Mouse (Mus musculus): ENCODE measurements at regions not wholly inside any gene's neighbourhood (a gene's known extent, or its start where the extent isn't known, plus 50 kb on each side); places are given as distances from the start of the nearest gene placed in this dataset.

DNA sequence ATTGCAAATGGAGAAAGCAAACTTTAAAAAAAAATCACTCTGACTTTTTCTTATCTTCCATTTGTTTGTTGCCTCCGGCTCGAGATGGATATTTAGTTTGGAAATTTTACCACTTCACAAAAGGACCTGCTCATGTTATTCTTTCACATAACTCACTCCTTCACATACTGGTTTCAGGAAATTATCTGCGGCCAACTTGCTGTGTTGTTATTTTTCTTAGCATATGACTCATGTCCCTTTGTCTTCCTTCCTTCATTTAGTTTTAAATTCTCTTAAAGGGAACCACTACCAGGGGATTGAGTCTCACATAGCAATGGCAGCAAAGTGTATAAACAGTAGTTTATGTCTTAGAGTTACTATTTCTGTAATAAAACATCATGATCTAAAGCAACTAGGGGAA, 217.8 kb downstream of the Ahr start:
- in situ Hi-C loops (cut with MboI, MseI) = no loop called here

GRCm38 (mm10) chr12:35314035-35314434, 220.8 kb downstream of the Ahr start:
- in situ Hi-C loops (cut with MboI, MseI) = no loop called here

GRCm38 (mm10) chr12:35313191-35313925, 221.5 kb downstream of the Ahr start:
- in situ Hi-C loops (cut with MboI, MseI) = no loop called here

GRCm38 (mm10) chr12:35308537-35308936, 226.3 kb downstream of the Ahr start:
- in situ Hi-C loops (cut with MboI, MseI) = no loop called here

- in situ Hi-C loops (cut with MboI, MseI) = no loop called here
Measured at GRCm38 (mm10) chr12:35303764-35304717, 230.8 kb downstream of the Ahr start.

GRCm38 (mm10) chr12:35303188-35303587, 231.7 kb downstream of the Ahr start:
- in situ Hi-C loops (cut with MboI, MseI) = no loop called here

DNA sequence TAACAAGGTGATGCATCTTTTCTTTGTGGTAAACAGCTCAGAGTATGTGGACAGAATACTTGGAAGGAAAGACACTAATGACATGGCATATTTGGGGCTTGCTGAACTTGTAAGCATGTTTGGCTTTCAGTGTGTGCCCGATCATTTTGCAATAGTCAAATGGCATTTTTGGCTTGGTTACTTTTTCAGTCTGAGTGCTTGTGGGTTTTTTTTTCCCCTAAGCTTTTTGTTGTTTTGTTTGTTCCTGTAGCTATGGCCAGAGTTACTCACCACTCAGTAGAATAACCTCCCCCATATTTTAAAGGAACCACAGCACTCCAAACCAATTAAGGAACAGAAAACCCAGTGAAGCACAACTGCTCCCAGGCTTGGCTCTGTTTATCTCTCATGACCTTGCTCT, 240.2 kb downstream of the Ahr start:
- in situ Hi-C loops (cut with MboI, MseI) = no loop called here

GRCm38 (mm10) chr12:35293566-35293965, 241.3 kb downstream of the Ahr start:
- in situ Hi-C loops (cut with MboI, MseI) = no loop called here

- in situ Hi-C loops (cut with MboI, MseI) = no loop called here
Measured at GRCm38 (mm10) chr12:35291941-35292341, 242.9 kb downstream of the Ahr start.

GRCm38 (mm10) chr12:35287974-35288373, 241.0 kb downstream of the Snx13 start:
- in situ Hi-C loops (cut with MboI, MseI) = no loop called here

DNA sequence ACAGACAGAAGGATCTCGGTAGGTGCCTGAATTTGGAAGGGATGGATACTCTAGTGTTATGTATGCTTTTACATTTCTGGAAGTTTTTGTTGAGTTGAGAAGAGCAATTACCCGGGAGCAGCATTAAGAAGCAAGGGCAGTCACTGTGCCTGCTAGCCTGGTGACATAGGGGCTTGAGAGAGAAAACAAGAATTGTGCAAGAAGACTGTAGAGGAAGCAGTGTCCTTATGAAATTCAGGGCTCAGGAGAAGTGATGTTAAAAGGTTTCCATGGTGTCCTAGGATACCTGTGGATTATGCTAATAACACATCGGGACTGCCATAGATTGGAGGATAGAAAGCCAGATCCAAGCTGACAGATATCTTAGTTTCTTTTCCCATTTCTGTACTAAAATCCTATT, 240.6 kb downstream of the Snx13 start:
- in situ Hi-C loops (cut with MboI, MseI) = no loop called here

GRCm38 (mm10) chr12:35286974-35287553, 240.1 kb downstream of the Snx13 start:
- in situ Hi-C loops (cut with MboI, MseI) = no loop called here

DNA sequence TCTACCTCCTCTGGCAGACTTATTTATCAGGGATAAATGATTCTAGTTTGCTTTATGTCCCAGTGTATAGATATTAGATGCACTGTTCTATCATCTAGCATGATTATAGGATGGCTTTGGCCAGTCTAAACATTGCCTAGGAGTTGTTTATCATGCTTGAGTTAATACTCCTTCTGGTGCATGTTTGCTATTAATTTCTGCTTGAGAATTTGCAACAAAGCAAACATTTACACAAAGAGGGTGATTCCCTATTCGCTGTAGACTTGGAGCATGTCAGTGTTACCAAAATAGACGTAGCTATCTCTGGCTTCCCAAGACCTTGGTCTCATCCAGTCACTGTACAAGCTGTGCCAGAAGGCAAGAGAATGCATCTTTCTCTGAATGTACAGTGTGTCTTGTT, 237.4 kb downstream of the Snx13 start:
- in situ Hi-C loops (cut with MboI, MseI) = loop anchor here (5.0 kb wide), 1 partner anchor 48 kb away; no protein-coding TSS in a partner anchor

- in situ Hi-C loops (cut with MboI, MseI) = loop anchor here (5.0 kb wide), 1 partner anchor 48 kb away; no protein-coding TSS in a partner anchor
Measured at GRCm38 (mm10) chr12:35283925-35284324, 236.9 kb downstream of the Snx13 start.

DNA sequence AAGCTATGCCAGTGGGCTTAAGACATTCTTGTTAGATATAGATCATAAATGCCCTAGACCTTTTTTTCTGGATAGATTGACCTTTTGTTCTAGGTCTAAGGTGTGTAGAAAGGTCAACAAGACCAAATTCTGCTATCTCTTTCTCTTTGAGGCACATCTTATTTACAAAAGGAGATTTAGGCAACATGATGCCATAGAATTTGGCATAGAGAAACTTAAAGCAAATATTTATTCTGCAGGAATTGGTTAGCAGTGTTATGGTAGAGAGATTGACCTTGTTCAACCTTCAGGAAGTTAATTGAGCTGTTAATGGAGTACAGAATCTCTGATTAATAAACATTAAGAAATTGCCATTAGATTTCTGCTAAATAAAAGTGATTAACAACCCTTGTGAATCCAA, 236.4 kb downstream of the Snx13 start:
- in situ Hi-C loops (cut with MboI, MseI) = loop anchor here (5.0 kb wide), 1 partner anchor 49 kb away; no protein-coding TSS in a partner anchor

- in situ Hi-C loops (cut with MboI, MseI) = no loop called here
Measured at GRCm38 (mm10) chr12:35269465-35269864, 222.5 kb downstream of the Snx13 start.

DNA sequence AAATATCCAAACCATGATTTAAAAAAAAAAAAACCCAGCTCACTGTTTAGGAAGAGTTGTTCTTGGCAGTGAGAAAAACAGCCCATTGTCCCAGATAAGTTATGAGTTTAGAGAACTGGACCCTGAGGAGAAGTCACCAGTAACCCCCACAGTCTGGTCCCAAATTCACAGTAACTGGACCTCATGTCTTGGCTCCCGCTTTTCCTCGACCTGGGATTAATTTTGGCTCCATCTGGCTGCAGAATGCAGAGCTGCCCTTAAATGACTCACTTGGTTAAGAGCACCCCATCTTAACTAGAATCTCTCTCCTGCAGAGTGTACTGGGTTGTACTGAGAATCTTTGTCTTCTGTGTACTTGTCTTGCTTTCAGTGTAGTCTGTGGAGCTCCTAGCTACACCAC, 221.0 kb downstream of the Snx13 start:
- in situ Hi-C loops (cut with MboI, MseI) = no loop called here

DNA sequence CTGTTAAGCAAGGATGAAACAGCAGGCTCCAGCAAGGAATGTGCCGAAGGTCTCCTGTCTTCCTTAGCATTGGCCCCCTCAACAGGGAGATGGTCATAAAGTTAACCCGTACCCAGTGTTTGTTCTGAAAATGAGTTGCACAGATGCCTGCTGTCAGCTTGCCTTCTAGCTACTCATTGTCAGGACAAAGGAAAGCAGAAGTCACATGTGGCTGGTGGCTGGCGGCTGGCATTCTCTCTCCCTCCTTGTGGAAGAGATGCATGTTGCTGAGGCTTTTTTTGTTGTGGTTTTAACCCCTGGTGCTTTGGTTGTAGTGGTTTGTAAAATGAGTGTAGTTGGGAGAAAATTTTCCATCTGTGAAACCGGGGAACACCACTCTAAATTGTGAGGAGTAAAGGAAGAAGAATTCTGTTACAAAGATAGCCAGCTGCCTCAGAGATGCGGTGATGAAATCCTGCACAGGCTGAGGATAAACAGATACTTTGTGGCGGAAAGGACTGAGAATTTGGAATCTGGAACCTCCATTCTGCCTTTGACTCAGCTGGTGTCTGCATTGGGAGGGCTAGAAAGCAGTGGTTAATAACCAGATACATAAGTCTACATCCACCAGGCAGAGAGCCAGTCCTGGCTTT, 220.2 kb downstream of the Snx13 start:
- in situ Hi-C loops (cut with MboI, MseI) = no loop called here

DNA sequence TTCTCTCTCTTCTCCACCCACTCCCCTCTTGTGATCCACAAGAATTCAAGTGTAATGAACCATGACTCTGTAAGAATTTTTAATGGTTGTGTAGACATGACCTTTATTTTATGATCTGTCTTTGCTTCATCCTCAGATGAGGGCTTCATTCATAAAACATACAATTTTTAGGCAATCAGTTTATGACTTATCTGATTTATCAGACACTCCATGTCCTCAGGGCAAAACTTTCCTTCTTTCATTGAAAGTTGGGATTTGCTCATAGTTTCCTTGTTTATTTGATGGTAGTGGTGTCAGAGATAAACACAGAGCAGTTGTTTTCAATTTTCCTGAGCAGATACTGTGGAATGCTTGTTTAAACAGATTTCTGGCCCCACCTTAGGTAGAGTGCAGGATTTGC, 212.8 kb downstream of the Snx13 start:
- in situ Hi-C loops (cut with MboI, MseI) = no loop called here

DNA sequence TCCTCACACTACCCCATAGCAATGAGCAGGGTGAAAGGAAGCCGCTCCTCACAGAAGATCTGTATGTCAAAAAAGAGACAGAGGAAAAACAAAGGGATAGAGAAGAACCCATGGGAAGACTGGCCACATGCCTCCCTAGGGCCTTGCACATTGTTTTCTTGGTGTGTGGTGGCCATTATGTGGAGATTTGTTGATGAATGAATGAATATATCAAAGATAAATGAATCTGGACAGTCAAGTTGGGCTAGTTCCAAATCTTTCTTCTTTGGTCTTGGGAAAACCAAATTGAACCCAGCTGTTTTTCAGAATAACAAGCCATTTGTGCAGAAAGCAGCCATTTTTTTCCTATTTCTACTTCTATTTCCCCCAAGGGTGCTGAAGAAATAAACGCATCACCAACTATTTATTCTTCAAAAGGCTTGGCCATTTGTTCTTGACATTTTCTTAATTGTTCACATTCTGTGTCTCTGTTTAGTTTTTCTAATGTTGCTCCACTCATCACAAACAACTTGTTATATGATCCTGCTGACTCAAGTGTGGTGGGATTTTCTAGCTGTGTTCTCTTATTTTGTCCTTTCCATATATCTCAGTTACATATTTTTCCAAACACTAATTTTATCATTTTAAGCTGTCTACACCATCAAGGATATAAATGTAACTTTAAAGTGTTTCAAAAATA, 208.9 kb downstream of the Snx13 start:
- in situ Hi-C loops (cut with MboI, MseI) = no loop called here

DNA sequence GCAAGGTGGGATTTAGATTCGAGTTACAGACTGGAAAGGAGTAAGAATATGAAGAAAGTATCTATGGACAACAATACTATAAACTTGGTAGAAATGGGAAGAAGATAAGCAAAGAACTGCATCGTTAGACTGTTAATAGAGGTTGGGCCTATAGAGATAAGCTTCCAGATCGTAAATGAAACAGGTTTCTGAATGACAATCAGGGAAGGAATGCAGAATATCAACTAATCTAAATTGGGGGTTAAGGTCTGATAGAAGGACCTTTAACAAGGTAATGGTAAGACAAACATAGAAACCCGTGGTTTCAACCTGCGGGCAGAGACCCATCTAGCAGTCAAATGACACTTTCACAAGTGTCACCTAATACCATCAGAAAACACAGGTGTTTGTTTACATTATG, 201.5 kb downstream of the Snx13 start:
- in situ Hi-C loops (cut with MboI, MseI) = no loop called here

Data from regulatory T cell (primary cell).